Mouse (Mus musculus) G1E (cell line): ENCODE results near the gene Polr3f.

Experiments
- CTCF ChIP-seq: IDR thresholded peaks from 2 replicates; pipeline ENCODE4 v1.5.1; 2012; ENCODE audit warnings: low read depth, low read length, inconsistent platforms, mixed read lengths
- GATA1 ChIP-seq: IDR thresholded peaks from 2 replicates; pipeline ENCODE4 v1.6.1; 2012; ENCODE audit warnings: borderline replicate concordance, low read length, inconsistent platforms, mixed read lengths
- GATA2 ChIP-seq: IDR thresholded peaks from 2 replicates; pipeline ENCODE4 v1.6.1; 2012; ENCODE audit warnings: low read depth, low read length, inconsistent platforms, borderline replicate concordance
- POLR2AphosphoS5 ChIP-seq: IDR thresholded peaks from 2 replicates; pipeline ENCODE4 v1.6.1; 2012; ENCODE audit warnings: low read depth, low read length, inconsistent platforms; ENCODE audit not compliant: insufficient replicate concordance
- TAL1 ChIP-seq: conservative IDR thresholded peaks from 2 replicates; pipeline ENCODE4 v1.6.1; 2012; ENCODE audit warnings: low read depth, low read length, inconsistent platforms, mixed read lengths

GRCm38 (mm10) chr2:144484084-144484483 lies 43.4 kb upstream of the Polr3f start:
- no peak for TF ChIP-seq CTCF
- no peak for TF ChIP-seq GATA2
- no peak for TF ChIP-seq GATA1
- TF ChIP-seq TAL1, result no peak
- TF ChIP-seq POLR2AphosphoS5, result no peak
